15 mouse cellular contexts compared by ENCODE assay signal in genomic region chr1:58079689-58080088, GRCm38 (mm10). TPM values are rescaled to one million over a fixed set of nuclear protein-coding genes. Genes with fewer than 3 reads are reported as not detected.
DNase-seq lines count a peak whose midpoint lies in the region; ATAC-seq lines count a peak whose summit lies in the region.
"Had no signal": no experiment of that assay in that cellular context is flagged by ENCODE, and none has a peak within 500 bp of the region (broad histone marks: within the 10 kb centered on the region; RNA-seq: fewer than 3 reads in every experiment).

No protein-coding gene starts in this region.

- peak; percentile 9 to 14 for DNase-seq in cerebellum, adult 18-20 months
- no peak for DNase-seq in cerebellum, postnatal 4 days (ENCODE audit: low spot score in 2 of 2)
- DNase-seq in kidney, adult 18-20 months, result peak; percentile 10
- no peak for DNase-seq in kidney, adult 11 months
- DNase-seq in 3T3-L1 (ENCODE audit: low read depth, low spot score) (peak; percentile 35), R1 (ENCODE audit: low read depth, low spot score) (peak; percentile 37)
- DNase-seq in testis, postnatal 10 days (ENCODE audit: low spot score), result no peak
- DNase-seq: adrenal gland, adult 8-10 months had no signal

- H3K27me3 ChIP-seq in forebrain, embryonic 13.5 days, result no peaks in the 10 kb centered on the region
- H3K27me3 ChIP-seq: forebrain, embryonic 12.5 days; hindbrain, embryonic 13.5 days; limb, embryonic 12.5 days had no signal

- no peaks in the 10 kb centered on the region for H3K4me1 ChIP-seq in forebrain, embryonic 13.5 days
- H3K4me1 ChIP-seq: forebrain, embryonic 12.5 days; hindbrain, embryonic 13.5 days; limb, embryonic 12.5 days had no signal

- H3K9ac ChIP-seq in forebrain, embryonic 13.5 days, result no peak overlapping the region
- H3K9ac ChIP-seq: forebrain, embryonic 12.5 days; hindbrain, embryonic 13.5 days; limb, embryonic 12.5 days had no signal

- WGBS in forebrain, embryonic 13.5 days, result 93% methylated on average over 5 of the region's 5 CpGs

- no peak for ATAC-seq in forebrain, embryonic 13.5 days

- no peaks in the 10 kb centered on the region for H3K9me3 ChIP-seq in forebrain, embryonic 13.5 days (replicated peaks)
- H3K9me3 ChIP-seq: forebrain, embryonic 12.5 days; hindbrain, embryonic 13.5 days; limb, embryonic 12.5 days had no signal

- H3K27ac ChIP-seq in forebrain, embryonic 13.5 days, result no peak overlapping the region
- H3K27ac ChIP-seq: forebrain, embryonic 12.5 days; hindbrain, embryonic 13.5 days; limb, embryonic 12.5 days had no signal

- no peak overlapping the region for H3K4me3 ChIP-seq in forebrain, embryonic 13.5 days
- H3K4me3 ChIP-seq: forebrain, embryonic 12.5 days; hindbrain, embryonic 13.5 days; limb, embryonic 12.5 days; myocyte had no signal

- H3K4me2 ChIP-seq in forebrain, embryonic 13.5 days, result no peak overlapping the region
- H3K4me2 ChIP-seq: forebrain, embryonic 12.5 days; hindbrain, embryonic 13.5 days; limb, embryonic 12.5 days had no signal

- H3K36me3 ChIP-seq in forebrain, embryonic 13.5 days (ENCODE audit: poor library complexity, severe bottlenecking), result no peaks in the 10 kb centered on the region
- H3K36me3 ChIP-seq: forebrain, embryonic 12.5 days; hindbrain, embryonic 13.5 days; limb, embryonic 12.5 days had no signal

RNA-seq across cellular contexts. Expression of gene Aox3, which starts 33.2 kb away (rescaled TPM):
- not detected in 2 replicates for polyA plus RNA-seq in forebrain, embryonic 13.5 days (2015; fragmentation: Nextera tagmentation; extraction: Ambion mirVana)
- polyA plus RNA-seq: large intestine, adult 2 months; myocyte had no signal

RNA-seq across cellular contexts. Expression of gene Aox1, which starts 50.0 kb away (rescaled TPM):
- 0.09 and 0.10 TPM in 2 replicates for polyA plus RNA-seq in forebrain, embryonic 13.5 days (2015; fragmentation: Nextera tagmentation; extraction: Ambion mirVana)
- polyA plus RNA-seq: embryonic facial prominence, embryonic 11.5 days had no signal

Comparison
In these comparisons a context has a peak if more than half of its experiments do, and no peak if none do; other contexts are left out.
1. DNase-seq: peak in cerebellum, adult 18-20 months (2 of 2), kidney, adult 18-20 months (single experiment), 3T3-L1 (single experiment) and R1 (single experiment); none in cerebellum, postnatal 4 days (0 of 2), kidney, adult 11 months (single experiment) and testis, postnatal 10 days (single experiment).